Mouse (Mus musculus): ENCODE data around the gene Mutyh.
A peak's percentile ranks its signal among the peaks of the same experiment; 100 is the strongest.

Gene Mutyh

GRCm38 (mm10) chr4:116807197-116808129 lies at the start of gene Mutyh, which contains the start of gene Toe1:
Gene Mutyh, plus strand, starts transcription at chr4:116807723.
Gene Toe1, minus strand, starts transcription at chr4:116807640.
- DNase-seq, result peak; percentile 91 to 95

- DNase-seq, result no peak
These were observed 45.6 kb upstream of the Mutyh start for GRCm38 (mm10) chr4:116761914-116762313.

- DNase-seq, result no peak
These were observed 43.5 kb upstream of the Mutyh start for GRCm38 (mm10) chr4:116764001-116764400.

- no peak for DNase-seq
These were observed 39.0 kb upstream of the Mutyh start for GRCm38 (mm10) chr4:116768510-116768909.

- no peak for DNase-seq
These were observed 38.5 kb upstream of the Mutyh start for GRCm38 (mm10) chr4:116769060-116769459.

- no peak for DNase-seq
These were observed 31.1 kb upstream of the Mutyh start for GRCm38 (mm10) chr4:116776391-116776790.

- no peak for DNase-seq
These were observed 30.4 kb upstream of the Mutyh start for GRCm38 (mm10) chr4:116777079-116777478.

GRCm38 (mm10) chr4:116780541-116780940 lies 27.0 kb upstream of the Mutyh start:
- no peak for DNase-seq

GRCm38 (mm10) chr4:116781366-116781765 lies 26.2 kb upstream of the Mutyh start:
- DNase-seq, result no peak

GRCm38 (mm10) chr4:116782171-116782570 lies 25.4 kb upstream of the Mutyh start:
- DNase-seq, result no peak

- DNase-seq, result no peak
These were observed 20.9 kb upstream of the Mutyh start for GRCm38 (mm10) chr4:116786587-116786986.

- no peak for DNase-seq
These were observed 19.4 kb upstream of the Mutyh start for GRCm38 (mm10) chr4:116787985-116788760.

GRCm38 (mm10) chr4:116788956-116789355 lies 18.6 kb upstream of the Mutyh start:
- peak; percentile 58 to 65 for DNase-seq

- no peak for DNase-seq
These were observed 15.1 kb upstream of the Mutyh start for GRCm38 (mm10) chr4:116792453-116792852.

- DNase-seq, result no peak
These were observed 13.2 kb upstream of the Mutyh start for GRCm38 (mm10) chr4:116794273-116794672.

GRCm38 (mm10) chr4:116796442-116797110 lies 10.9 kb upstream of the Mutyh start:
- no peak for DNase-seq

- peak in 1 of 2 experiments; percentile 23 for DNase-seq
These were observed 7.6 kb upstream of the Mutyh start for GRCm38 (mm10) chr4:116799901-116800300.

- DNase-seq, result no peak
These were observed 3.5 kb downstream of the Mutyh start for GRCm38 (mm10) chr4:116811012-116811411.

- DNase-seq, result no peak
These were observed 7.8 kb downstream of the Mutyh start for GRCm38 (mm10) chr4:116815276-116815675.

- DNase-seq, result no peak
These were observed 10.0 kb downstream of the Mutyh start for GRCm38 (mm10) chr4:116817486-116817885.

- no peak for DNase-seq
These were observed 12.7 kb downstream of the Mutyh start for GRCm38 (mm10) chr4:116819968-116820901.
